Mouse (Mus musculus) heart, postnatal 36 days (tissue): Measurements from ENCODE around the gene Wdr45. TPM values are rescaled to one million over a fixed set of nuclear protein-coding genes. Genes with fewer than 3 reads are reported as not detected.
A peak's percentile ranks its signal among the peaks of the same experiment; 100 is the strongest.
"Not testable (repeated sequence)": the region's sequence is repeated elsewhere in the genome, so short reads cannot be mapped to it uniquely, and the experiment has no call there.

ENCODE experiments used
- DNase-seq, 2 experiments: peaks; one replicate each; pipeline ENCODE4 v3.0.0; 2021 to 2022
- intact Hi-C: fragments of 180-260 bp; cut with DNase I; formaldehyde crosslinking; loops from one replicate; pipeline ENCODE4 v1.15.1; 2025
- total RNA-seq, 2 experiments: library from RNA; stranded (reverse); gene quantifications; 2 replicates each; pipeline ENCODE4 v1.2.3; 2021

The Wdr45 gene
- total RNA-seq, 2 experiments from 2014 or later: 46.3 to 55.4 TPM

DNA sequence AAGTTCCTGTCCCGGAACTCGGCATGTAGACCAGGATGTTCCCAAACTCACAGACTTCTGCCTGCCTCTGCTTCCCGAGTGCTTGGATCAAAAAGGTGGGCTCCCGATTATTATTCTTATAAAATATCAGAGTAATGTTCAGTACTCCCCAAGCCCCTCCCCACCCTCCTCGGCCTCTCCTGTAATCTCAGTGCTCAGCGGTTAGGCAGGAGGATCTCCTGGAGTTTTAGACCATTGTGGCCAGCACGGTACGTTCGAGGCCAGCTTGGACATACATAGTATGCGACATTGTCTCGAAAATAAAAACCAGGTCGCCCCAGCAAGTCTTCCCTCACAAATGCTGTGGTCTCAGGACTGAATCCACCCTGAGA, 384 bp upstream of the Wdr45 start:
- intact Hi-C loops, DNase-seq: not testable (repeated sequence)

DNA sequence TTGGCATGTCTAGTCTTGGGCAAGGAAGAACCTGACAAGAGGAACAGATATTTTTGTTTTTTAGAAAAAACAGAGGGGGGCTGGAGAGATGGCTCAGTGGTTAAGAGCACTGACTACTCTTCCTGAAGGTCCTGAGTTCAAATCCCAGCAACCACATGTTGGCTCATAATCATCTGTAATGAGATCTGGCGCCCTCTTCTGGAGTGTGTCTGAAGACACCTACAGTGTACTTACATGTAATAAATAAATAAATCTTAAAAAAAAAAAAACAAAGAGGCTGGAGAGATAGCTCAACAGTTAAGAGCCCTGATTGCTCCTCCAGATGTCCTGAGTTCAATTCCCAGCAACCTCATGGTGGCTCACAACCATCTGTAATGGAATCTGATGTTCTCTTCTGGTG, 1.9 kb downstream of the Wdr45 start:
- DNase-seq, intact Hi-C loops: not testable (repeated sequence)

- intact Hi-C loops: loop anchor here (10.0 kb wide), 1 partner anchor 423 kb away; the partner anchor contains the start of gene Rbm3
- DNase-seq: peak; percentile 70 to 79
Measured at GRCm38 (mm10) chrX:7721514-7722281, 7.6 kb downstream of the Wdr45 start, which contains the start of gene Gm45208. Gene Gm45208 (plus strand): TSS chrX:7722245.

DNA sequence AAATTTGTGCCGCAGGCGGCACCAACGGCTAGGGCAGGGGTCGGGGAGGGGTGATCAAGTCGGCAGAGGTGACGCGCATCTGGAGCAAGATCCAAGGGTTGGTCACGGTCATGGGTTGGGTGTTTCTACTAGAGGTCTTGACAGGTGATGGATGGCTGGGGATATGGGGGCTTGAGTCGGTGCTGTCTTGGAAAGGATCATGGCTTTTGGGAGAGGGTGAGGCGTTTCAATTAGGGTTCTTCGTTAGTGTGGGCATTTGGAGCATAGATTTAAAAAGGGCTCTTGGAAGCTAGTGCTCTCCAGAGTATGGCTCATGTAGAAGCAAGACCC, 8.1 kb downstream of the Wdr45 start:
- intact Hi-C loops: loop anchor here (10.0 kb wide), 1 partner anchor 423 kb away; the partner anchor contains the start of gene Rbm3
- no peak for DNase-seq

GRCm38 (mm10) chrX:7722691-7723090, 8.6 kb downstream of the Wdr45 start:
- no peak for DNase-seq
- intact Hi-C loops: loop anchor here (10.0 kb wide), 1 partner anchor 422 kb away; the partner anchor contains the start of gene Rbm3

GRCm38 (mm10) chrX:7724135-7724534, 10.0 kb downstream of the Wdr45 start:
- DNase-seq: no peak
- intact Hi-C loops: loop anchor here (10.0 kb wide), 1 partner anchor 421 kb away; the partner anchor contains the start of gene Rbm3

DNA sequence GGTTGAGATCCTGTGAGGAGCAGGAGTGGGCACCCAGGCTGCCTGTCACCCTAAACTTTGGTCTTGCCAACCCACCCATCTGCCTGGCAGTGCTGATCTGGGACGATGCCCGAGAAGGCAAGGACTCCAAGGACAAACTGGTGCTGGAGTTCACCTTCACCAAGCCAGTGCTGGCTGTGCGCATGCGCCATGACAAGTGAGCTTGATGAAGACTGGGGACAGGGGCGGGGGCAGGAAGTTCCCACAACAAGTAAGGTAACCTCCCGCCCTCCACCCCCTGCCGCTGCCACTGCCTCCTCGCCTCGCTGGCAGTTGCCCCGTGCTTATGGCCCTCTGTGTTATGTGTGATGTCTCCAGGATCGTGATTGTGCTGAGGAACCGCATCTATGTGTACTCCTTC, 11.7 kb downstream of the Wdr45 start:
- intact Hi-C loops: loop anchor here (10.0 kb wide), 1 partner anchor 419 kb away; the partner anchor contains the start of gene Rbm3
- no peak for DNase-seq

GRCm38 (mm10) chrX:7727176-7727575, 13.0 kb downstream of the Wdr45 start:
- DNase-seq: no peak
- intact Hi-C loops: loop anchor here (10.0 kb wide), 1 partner anchor 418 kb away; the partner anchor contains the start of gene Rbm3

DNA sequence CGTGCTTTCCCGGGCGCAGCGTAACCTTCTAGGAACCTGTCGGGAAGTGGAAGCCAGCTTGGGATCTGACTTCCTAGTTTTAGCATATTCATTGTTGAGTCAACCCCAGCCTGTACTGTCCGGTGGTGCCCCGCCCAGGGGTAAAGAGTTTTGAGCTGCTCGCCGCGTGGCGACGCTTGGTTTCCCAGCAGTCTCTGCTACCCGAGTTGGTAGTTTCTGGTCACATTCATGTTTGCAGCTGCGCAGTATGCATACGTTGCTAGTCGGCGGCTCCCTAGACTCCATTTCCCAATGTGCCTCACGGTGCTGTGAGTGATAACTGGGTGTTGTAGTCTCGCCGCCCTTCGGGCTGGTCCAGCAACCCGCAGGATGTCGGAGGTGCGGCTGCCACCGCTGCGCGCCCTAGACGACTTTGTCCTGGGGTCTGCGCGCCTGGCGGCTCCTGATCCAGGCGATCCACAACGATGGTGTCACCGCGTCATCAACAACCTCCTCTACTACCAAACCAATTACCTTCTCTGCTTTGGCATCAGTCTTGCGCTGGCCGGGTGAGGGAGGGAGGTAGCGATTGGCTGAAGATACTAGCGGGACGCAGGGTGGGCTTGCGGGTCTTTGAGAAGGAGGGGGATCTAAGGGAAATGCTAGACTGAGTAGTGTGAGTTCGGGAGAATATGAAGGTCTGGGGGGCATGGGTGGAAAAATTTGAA, 14.2 kb downstream of the Wdr45 start, which contains the start of gene Praf2:
Praf2 (plus strand) TSS at position 225 of the 707 bp plus-strand sequence.
- intact Hi-C loops: loop anchor here (10.0 kb wide), 1 partner anchor 416 kb away; the partner anchor contains the start of gene Rbm3
- peak; percentile 68 to 71 for DNase-seq

- DNase-seq: no peak
- intact Hi-C loops: loop anchor here (10.0 kb wide), 1 partner anchor 416 kb away; the partner anchor contains the start of gene Rbm3
Measured at GRCm38 (mm10) chrX:7728922-7729265, 14.8 kb downstream of the Wdr45 start.

DNA sequence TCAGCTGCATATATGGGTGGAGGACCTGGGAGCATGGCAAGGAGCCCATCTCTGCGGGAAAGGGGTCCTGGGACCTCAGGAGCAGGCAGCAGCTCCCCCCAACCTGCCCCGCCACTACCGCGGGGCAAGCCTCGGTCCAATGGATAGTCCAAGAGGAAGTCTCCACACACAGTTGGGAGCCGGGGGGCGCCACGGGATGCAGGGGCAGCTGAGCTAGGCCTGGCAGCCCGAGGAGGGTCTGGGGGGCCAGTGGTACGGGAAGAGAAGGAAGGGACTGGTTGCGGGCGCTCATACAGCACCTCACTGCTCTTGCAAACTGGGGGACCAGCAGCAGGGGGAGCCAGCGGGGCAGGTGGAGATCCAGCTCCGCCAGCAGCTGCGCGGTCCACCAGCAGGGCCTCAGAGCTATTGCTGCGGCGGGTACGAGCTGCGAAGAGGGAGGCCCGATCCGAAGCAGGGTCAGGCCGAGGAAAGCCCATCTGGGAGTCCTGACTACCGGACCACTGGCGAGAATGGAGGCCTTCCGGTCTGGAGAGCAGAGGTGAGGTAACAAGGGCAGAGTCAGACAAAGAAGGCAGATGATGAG, 19.5 kb downstream of the Wdr45 start:
- intact Hi-C loops: loop anchor here (5.0 kb wide), 1 partner anchor 39 kb away; no protein-coding TSS in a partner anchor
- peak; percentile 61 to 78 for DNase-seq

DNA sequence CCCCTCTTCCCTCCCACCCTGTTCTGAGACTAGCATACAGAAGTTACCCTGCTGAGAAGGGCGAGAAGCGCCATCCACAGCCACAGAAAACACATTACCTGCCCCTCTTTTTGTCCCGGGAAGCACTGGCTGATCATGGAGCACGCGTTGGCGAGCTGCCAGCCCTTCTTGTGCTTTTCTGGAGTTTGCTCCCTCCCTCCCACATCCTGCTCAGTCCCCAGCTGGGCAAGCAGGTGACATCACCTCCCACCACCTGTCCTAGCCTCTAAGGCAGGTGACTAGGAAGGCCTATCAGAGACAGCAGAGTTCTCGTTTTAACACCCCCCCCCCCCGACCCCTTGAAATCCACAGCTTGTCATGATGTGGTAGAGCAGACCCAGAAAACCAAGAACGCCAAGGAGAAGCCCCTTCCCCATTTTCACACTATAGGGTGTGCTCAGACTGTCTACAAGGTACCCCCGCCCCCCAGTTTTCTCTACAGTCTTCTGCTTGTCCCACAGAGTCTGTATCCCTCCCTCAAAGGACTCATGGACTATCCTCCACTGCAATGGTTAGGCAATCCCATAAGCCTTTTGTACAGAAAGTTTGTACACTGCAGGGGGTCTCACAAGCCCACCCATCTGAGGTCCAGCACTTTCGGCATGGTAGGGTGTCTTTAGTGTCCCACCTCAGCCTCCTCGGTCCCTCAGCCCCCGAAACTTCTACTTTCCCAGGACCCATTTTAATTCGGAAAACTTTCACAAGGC, 25.4 kb downstream of the Wdr45 start:
- intact Hi-C loops: no loop called here
- no peak for DNase-seq

DNA sequence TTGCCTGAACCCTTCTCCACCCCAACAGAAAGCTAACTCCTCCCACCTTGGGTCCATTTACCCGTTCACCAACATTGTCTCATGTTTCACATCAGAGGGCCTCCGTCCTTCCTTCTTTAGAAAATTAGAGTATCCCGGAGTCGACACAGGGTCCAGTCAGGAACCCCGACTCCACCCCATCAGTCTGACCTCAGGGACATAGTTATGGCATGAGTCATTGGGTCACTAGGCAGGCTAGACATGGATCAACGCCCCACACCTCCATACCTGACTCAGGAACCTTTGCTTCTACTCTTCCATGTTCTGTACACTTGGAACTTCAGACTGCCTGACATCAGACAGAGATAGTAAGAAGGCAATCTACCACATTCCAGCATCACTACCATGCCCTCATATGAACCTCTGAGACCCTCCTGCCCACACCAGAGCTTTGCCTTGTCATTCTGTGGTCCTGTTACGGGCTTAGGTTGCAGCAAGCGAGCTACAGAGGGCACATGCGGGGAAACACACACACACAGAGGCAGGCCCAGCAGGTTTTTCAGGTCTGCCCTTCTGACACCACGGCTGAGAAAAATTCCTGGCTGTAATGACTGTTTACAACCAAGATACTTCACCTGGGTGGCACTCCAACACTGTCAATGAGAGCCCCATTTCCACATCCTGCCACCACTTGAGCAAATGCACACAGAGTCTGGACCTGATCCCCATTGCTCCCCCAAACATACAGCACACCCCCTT, 26.1 kb downstream of the Wdr45 start:
- DNase-seq: no peak
- intact Hi-C loops: no loop called here

DNA sequence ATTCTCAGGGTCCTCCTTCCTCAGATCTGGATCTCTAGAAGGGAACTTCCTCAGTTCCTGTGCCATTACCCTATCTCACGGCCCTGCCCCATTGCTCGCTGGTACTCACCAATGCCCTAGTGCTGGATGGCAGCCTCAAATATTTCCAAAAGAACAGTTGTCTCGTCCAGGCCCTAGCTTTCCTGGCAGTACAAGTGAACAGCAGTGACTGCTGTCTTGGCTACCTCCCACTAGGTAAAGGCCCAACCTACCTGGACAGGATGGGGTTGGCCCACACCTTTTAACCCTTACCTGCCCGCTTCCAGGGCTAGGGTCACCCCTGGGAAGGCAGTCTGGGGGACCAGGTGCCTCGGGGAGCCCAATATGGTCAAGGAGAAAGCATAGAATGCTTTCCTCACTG, 27.0 kb downstream of the Wdr45 start:
- DNase-seq: no peak
- intact Hi-C loops: no loop called here

GRCm38 (mm10) chrX:7743470-7743869, 29.3 kb downstream of the Wdr45 start:
- intact Hi-C loops: no loop called here
- no peak for DNase-seq

- intact Hi-C loops: no loop called here
- DNase-seq: no peak
Measured at GRCm38 (mm10) chrX:7744940-7745339, 30.8 kb downstream of the Wdr45 start.

DNA sequence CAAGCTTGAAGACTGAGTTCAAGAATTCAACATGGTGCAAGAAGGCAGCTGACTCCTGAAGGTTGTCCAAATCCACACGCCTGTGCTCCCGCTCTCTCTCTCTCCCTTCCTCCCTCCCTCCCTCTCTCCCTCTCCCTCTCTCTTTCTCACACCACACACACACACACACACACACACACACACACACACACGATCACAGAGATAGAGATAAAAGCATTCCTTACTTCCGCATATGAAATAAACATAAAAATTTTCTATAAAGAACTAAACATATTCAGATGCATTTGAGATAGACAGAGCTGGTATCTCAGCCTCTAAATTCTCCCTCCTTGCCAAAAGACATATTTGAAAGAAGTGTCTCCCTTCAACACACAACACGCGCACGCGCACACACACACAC, 31.3 kb downstream of the Wdr45 start:
- intact Hi-C loops: no loop called here
- DNase-seq: no peak

GRCm38 (mm10) chrX:7750432-7751116, 36.4 kb downstream of the Wdr45 start, which contains the start of gene Ccdc120:
Gene Ccdc120 (minus strand): TSS chrX:7750905.
- intact Hi-C loops: loop anchor here (5.0 kb wide), 1 partner anchor 42 kb away; no protein-coding TSS in a partner anchor
- peak; percentile 53 for DNase-seq

DNA sequence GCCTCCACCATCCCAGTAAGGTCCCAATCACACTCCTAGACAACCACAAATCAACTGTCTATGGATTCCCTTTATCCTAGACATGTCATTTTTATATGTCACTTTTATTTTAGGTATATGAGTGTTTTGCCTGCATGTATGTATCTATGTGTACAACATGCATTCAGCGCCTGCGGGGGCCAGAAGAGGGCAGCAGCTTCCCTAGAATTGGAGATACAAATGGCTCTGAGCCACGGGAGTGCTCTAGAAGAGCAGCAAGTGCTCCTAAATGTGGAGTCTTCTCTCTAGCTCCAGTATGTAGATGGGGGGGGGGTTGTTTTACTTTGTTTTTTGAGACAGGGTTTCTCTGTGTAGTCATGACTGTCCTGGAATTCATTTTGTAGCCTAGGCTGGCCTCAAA, 39.5 kb downstream of the Wdr45 start:
- peak in 1 of 2 experiments; percentile 29 for DNase-seq
- intact Hi-C loops: loop anchor here (2.0 to 5.0 kb wide), 2 partner anchors 23 to 39 kb away; no protein-coding TSS in a partner anchor
